Mouse (Mus musculus): ENCODE data around the gene Cxcl14.

DNA sequence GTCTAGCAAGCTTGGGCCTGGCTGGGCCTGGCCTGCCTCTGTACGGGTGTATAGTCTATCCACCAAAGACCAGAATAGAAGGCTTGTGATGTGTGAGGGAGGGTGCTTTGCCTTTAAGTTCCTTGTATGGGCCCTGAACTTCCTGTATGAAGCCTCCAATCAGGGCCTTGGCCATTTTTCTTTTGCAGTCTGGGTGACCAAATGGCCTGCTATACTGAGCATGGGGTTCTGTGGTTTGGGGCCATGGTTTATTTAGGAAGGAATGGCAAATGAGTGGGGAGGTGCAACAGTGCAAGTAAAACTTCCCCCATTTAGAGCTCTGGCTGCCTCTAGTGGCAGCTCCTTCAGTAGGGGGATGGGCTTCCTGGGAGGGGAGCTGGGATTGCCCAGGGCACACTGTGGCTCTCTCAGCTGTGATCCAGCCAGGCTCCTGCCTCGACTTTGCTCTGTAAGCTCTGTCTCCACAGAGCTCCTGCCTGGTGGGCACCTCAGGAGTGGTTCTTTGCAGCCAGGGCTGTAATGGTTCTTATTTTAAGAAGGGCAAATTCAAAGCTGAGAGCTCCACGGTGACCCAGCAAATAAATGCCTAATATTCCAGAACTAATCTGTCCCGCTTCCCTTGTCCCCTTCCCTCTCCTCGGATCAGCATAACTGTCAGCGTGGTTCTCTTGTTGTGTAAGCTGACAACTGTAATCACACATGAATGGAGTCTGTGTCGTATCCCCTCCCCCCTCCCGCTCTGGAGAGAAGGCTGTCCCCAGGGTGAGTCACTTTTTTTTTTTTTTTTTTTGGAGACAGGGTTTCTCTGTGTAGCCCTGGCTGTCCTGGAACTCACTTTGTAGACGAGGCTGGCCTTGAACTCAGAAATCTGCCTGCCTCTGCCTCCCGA lies 38.7 kb upstream of the Cxcl14 start:
- TF ChIP-seq CTCF (IDR thresholded peaks at IDR 0.05; ENCODE audit: control insufficient read depth, insufficient read depth, low read length): no peak
- TF ChIP-seq POLR2A (IDR thresholded peaks at IDR 0.05; ENCODE audit: borderline replicate concordance, control insufficient read depth, low read depth, low read length): no peak
